Mouse (Mus musculus): Measurements from ENCODE around the gene Sytl2.

Sytl2 gene

DNA sequence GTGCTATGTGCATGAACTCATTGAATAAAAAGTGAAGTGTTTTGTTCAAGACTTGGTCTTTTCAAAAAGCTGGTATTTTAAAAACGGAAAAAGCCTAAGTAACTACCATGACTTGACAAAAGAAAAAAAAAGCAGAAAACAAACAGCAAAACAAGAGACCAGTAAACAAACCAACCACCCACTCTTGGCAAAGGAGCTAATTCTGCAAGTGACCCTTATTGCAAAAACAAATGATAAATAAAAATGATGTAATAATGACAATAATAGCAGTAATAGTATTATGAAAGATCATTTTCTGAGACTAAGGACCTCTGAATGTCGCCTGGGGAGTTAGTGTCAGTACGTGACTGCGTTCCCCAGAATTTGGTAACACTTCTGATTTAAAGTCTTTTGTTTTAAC, 140.0 kb downstream of the Sytl2 start:
- in situ Hi-C loops (cut with MboI; ENCODE audit: low pct_unique_long_range_greater_than_20kb in 1 of 2, low sequenced_read_pairs in 2 of 2, unreplicated experiment in 1 of 2) = no loop called here

GRCm38 (mm10) chr7:90442518-90443080, 140.5 kb downstream of the Sytl2 start, which contains the start of gene Crebzf:
TSS of gene Crebzf (plus strand) at chr7:90442729.
- in situ Hi-C loops (cut with MboI; ENCODE audit: low pct_unique_long_range_greater_than_20kb in 1 of 2, low sequenced_read_pairs in 2 of 2, unreplicated experiment in 1 of 2) = no loop called here

- in situ Hi-C loops (cut with MboI; ENCODE audit: low pct_unique_long_range_greater_than_20kb in 1 of 2, low sequenced_read_pairs in 2 of 2, unreplicated experiment in 1 of 2) = no loop called here
These were observed 141.3 kb downstream of the Sytl2 start for GRCm38 (mm10) chr7:90443101-90444091.

GRCm38 (mm10) chr7:90444206-90444605, 142.2 kb downstream of the Sytl2 start:
- in situ Hi-C loops (cut with MboI; ENCODE audit: low pct_unique_long_range_greater_than_20kb in 1 of 2, low sequenced_read_pairs in 2 of 2, unreplicated experiment in 1 of 2) = no loop called here

GRCm38 (mm10) chr7:90456149-90456844, 154.2 kb downstream of the Sytl2 start:
- in situ Hi-C loops (cut with MboI; ENCODE audit: low pct_unique_long_range_greater_than_20kb in 1 of 2, low sequenced_read_pairs in 2 of 2, unreplicated experiment in 1 of 2) = loop anchor here in 1 of 2 experiments (25.0 kb wide), 1 partner anchor 469 kb away; the partner anchor contains the start of gene Eed

DNA sequence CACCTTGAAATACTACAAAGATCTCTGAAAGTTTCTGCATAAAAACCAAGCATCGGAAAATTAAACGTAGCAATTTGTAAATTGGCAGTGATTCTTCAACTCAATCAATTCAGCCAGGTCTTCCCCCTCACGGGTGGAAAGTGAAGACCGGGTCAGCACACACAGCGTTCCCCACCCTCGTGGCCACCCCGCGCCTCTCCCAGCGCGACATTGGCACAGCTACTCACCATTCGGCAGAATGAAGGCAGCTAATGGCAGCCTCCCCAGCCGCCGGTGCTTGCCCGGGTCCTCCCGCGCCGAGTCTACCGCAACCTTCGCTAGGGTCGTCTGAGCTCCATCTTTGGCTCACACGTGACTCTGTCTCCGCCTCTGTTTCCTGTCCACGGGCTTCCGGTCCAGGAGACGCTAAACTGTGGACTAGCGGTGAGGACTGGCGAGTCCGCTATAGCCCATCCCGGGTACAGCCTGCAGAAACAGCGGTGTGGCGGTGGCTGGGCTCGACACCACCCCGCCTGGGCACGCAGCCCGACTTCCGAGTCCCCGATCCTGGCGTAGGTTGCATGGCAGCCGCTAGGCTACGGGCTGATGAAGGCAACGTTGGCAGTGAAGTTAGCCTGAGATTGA, 154.9 kb downstream of the Sytl2 start, which contains the start of gene Tmem126a:
Gene Tmem126a (minus strand): TSS at position 385 of the 624 bp plus-strand sequence.
- in situ Hi-C loops (cut with MboI; ENCODE audit: low pct_unique_long_range_greater_than_20kb in 1 of 2, low sequenced_read_pairs in 2 of 2, unreplicated experiment in 1 of 2) = loop anchor here in 1 of 2 experiments (25.0 kb wide), 1 partner anchor 470 kb away; the partner anchor contains the start of gene Eed

DNA sequence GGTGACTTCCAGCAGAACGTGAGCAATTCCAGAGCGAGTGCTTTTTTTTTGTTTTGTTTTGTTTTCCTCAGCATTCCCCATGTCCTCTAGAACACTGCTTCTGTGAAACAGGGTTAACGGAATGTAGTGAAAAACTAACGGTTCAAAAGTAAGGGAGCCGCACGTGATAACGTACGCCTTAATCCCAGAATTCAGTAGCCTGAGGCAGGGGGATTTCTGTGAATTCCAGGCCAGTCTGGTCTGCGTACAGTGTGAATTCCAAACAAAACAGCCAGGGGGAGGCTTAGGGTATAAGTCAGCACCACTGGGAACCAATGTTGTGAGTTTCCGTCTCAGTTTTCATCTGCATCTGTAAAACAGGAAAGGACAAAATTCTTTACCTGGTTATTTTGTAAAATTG, 155.5 kb downstream of the Sytl2 start:
- in situ Hi-C loops (cut with MboI; ENCODE audit: low pct_unique_long_range_greater_than_20kb in 1 of 2, low sequenced_read_pairs in 2 of 2, unreplicated experiment in 1 of 2) = loop anchor here in 1 of 2 experiments (25.0 kb wide), 1 partner anchor 470 kb away; the partner anchor contains the start of gene Eed
